Mouse (Mus musculus): ENCODE data around the gene Tcl1b1.
"Not testable (repeated sequence)": the region's sequence is repeated elsewhere in the genome, so short reads cannot be mapped to it uniquely, and the experiment has no call there.

Gene Tcl1b1

DNA sequence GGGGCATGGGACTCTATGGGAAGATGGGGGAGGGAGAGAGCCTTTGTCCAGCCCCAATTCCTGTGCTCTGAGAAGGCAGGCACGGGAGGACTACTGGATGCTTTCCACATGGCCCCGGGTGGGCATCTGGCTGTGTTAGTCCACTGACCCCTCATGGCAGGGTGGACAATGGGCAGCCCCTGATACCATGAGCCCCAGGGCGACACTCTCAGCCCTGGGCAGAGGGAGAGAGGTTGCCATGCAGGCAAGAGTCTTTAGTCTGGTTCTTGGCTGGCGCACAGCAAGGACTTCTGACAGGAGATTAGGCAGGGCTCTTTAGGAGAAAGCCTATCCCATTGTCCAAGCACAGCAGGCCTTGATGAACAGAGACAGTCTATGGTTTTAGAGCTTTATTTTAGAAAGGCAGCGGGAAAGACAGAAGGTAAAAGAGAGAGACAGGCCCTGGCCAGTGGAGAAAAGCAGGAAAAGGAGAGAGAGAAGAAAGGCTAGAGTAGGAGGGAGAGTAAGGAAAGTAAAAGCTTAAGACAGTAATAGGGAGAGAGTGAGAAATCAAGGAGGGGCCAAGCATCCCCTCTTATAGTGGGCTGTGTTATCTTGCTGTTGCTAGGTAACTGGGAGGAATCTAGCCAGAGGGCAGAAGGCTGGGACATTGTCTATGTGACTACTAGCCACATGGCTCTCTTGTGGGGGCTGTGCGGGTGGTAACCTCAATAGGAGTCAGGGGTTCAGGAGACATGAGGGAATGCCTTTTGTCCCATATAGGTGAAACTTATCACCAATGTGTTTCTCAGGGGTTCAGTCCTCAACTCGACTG, 40.4 kb downstream of the Tcl1b1 start:
- DNase-seq (ENCODE audit: low read depth): not testable (repeated sequence)

DNA sequence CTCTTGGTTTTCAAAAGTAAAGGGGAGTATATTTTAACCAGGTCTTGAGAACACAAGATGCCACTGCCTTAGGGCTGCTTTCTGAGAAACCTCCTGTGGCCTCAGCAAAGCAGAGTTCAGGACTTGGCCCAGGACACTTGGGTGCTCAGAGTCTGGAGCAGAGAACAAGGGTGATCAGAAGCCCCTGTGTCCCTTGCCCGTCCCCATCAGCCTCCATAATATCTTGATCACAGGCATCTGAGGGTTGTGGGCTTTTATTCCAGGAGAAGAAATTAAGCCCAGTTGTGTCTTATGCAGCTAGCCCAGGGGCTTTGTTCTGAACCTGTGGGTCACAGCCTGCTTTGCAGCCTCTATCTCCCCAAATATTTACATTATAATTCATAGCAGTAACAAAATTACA, 42.2 kb downstream of the Tcl1b1 start, which contains the start of gene Tcl1b4:
Gene Tcl1b4 (plus strand): TSS at position 301 of the 400 bp plus-strand sequence.
- DNase-seq (ENCODE audit: low read depth): not testable (repeated sequence)

DNA sequence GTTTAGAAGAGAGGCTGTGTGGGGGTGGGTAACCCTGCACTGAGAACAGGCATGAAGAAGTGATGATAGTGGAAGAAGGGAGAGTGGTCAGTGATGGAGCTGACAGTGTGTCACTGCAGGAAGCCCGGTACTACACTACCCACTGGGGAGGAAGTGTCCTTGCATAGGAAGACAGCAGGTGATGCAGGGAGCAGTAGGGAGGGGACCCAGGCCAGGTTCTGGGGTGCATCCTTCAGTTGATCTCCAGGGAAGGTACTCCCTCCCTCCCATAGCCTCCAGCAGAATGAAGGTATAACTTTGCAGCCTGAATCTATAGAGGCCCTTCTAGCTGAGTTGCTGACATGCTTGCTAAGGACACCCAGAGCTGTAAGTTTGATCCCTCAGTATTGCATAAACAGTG, 47.6 kb downstream of the Tcl1b1 start:
- no peak for DNase-seq (ENCODE audit: low read depth)

DNA sequence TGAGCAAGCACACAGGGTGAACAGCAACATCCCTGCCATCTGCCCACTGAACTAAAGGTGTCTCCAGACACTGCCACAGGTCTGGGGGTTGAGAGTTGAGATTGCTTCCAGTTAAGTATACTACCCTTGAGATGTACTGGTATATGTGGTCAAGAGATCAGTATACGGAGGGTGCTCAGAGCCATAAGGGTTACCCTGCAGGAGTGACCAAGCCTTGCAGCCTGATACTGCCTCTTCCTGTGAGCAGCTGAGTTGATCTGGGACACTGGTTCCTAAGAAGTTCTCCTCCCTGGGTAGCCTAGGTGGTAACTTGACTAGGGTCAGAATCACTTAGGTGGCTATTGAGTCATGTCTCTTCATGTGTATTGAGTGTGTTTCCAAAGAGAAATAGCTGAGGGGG, 49.0 kb downstream of the Tcl1b1 start:
- no peak for DNase-seq (ENCODE audit: low read depth)

DNA sequence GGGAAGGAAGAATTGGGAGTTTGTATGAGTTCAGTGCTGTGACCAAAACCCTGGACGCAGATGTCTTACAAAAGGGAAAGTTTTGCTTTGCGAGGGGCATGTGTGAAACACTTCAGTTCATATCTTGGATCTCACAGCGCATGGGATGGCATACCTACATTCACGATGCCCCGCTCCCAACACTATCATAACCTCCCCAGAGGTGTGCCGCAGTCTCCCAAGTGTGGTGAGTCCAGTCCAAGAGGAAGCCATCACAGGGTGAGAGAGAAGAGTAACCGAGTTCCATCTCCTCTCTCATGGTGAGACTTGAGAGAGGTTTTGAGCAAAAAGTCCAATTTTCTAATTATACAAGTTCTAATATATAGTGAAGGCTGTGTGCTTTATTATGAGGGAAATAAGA, 49.7 kb downstream of the Tcl1b1 start:
- no peak for DNase-seq (ENCODE audit: low read depth)

All from 416B (cell line).